Mouse (Mus musculus): ENCODE measurements around the gene Zdhhc17. TPM values are rescaled to one million over a fixed set of nuclear protein-coding genes. Genes with fewer than 3 reads are reported as not detected.

Gene Zdhhc17
- polyA plus RNA-seq, 1 experiment, result 5.2 TPM

- Histone ChIP-seq H3K27me3 (ENCODE audit: control insufficient read depth, insufficient read depth, insufficient read length) (no peaks in the 10 kb centered on the region), H3K4me3 (ENCODE audit: insufficient read depth, poor library complexity, severe bottlenecking) (no peak overlapping the region), H3K79me2 (ENCODE audit: control insufficient read depth, insufficient read depth) (no peaks in the 10 kb centered on the region), H3ac (ENCODE audit: control insufficient read depth, insufficient read length, low read depth) (no peak overlapping the region), H3K79me3 (ENCODE audit: low read depth) (no peaks in the 10 kb centered on the region), H3K36me3 (ENCODE audit: control insufficient read depth, insufficient read depth) (no peaks in the 10 kb centered on the region)
- no peak for TF ChIP-seq FOSL1 (IDR thresholded peaks at IDR 0.05; ENCODE audit: insufficient read depth, low read length, poor library complexity, severe bottlenecking)
- no peak for TF ChIP-seq MAX (IDR thresholded peaks at IDR 0.05)
- no peak for TF ChIP-seq USF1 (IDR thresholded peaks at IDR 0.05; ENCODE audit: low read depth)
- no peak for TF ChIP-seq MYOG (IDR thresholded peaks at IDR 0.05; ENCODE audit: control insufficient read depth, extremely low read depth, insufficient read length)
- TF ChIP-seq CEBPB (IDR thresholded peaks at IDR 0.05; ENCODE audit: low read depth), result no peak
- TF ChIP-seq CTCF (IDR thresholded peaks at IDR 0.05; ENCODE audit: control insufficient read depth, insufficient read depth, insufficient read length), result no peak
- no peak for TF ChIP-seq MYOD1 (IDR thresholded peaks at IDR 0.05; ENCODE audit: control insufficient read depth, insufficient read length, low read depth)
Measured at GRCm38 (mm10) chr10:110903862-110904261, 106.1 kb downstream of the Zdhhc17 start.

GRCm38 (mm10) chr10:110899744-110900501 lies 110.0 kb downstream of the Zdhhc17 start:
- no peaks in the 10 kb centered on the region for H3K79me2 ChIP-seq (ENCODE audit: control insufficient read depth, insufficient read depth)
- H3K36me3 ChIP-seq (ENCODE audit: control insufficient read depth, insufficient read depth), result no peaks in the 10 kb centered on the region
- no peaks in the 10 kb centered on the region for H3K27me3 ChIP-seq (ENCODE audit: control insufficient read depth, insufficient read depth, insufficient read length)
- no peak for TF ChIP-seq CTCF (IDR thresholded peaks at IDR 0.05; ENCODE audit: control insufficient read depth, insufficient read depth, insufficient read length)
- no peak overlapping the region for H3ac ChIP-seq (ENCODE audit: control insufficient read depth, insufficient read length, low read depth)
- H3K4me3 ChIP-seq (ENCODE audit: insufficient read depth, poor library complexity, severe bottlenecking), result no peak overlapping the region
- H3K79me3 ChIP-seq (ENCODE audit: low read depth), result no peaks in the 10 kb centered on the region

Other genes with a start within 250 kb of the Zdhhc17 start
- 398 TPM for gene Csrp2, start 90.4 kb downstream of the Zdhhc17 start, polyA plus RNA-seq (2012; fragmentation: generic; extraction: Trizol)
- gene Osbpl8, start 154.6 kb upstream of the Zdhhc17 start, polyA plus RNA-seq (2012; fragmentation: generic; extraction: Trizol), result 2.8 TPM